Mouse (Mus musculus): ENCODE results near the gene Ttc21a.

DNA sequence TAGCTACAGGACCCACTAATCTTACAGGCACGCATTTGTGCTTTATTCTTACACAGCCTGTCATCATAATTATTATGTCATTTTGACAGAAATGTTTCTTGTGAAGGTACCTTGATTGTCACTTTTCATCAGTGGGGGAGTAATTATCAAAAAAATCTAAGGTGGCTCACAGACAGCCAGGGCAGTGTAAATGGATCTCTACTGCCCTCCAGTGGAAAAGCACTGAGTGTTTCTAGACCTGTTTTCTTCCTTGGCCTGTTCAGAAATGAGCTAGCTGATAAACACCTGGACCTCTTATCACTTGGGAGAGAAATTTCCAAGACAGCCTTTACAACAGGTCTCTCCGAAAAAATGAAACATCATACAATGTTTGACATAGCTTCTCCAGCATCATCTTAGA is 46.7 kb upstream of the Ttc21a start:
- TF ChIP-seq HCFC1 (IDR thresholded peaks at IDR 0.05; ENCODE audit: low read depth, low read length) (no peak), POLR2A (IDR thresholded peaks at IDR 0.05; ENCODE audit: low read depth, low read length) (no peak), CHD1 (IDR thresholded peaks at IDR 0.05; ENCODE audit: low read depth, low read length) (no peak), CTCF (conservative IDR thresholded peaks at IDR 0.05 in 1 of 2, IDR thresholded peaks at IDR 0.05 in 1 of 2; ENCODE audit: low read depth in 2 of 2, low read length in 2 of 2) (peak; percentile 57 to 88), RAD21 (IDR thresholded peaks at IDR 0.05; ENCODE audit: low read depth, low read length) (peak; percentile 97), EP300 (IDR thresholded peaks at IDR 0.05; ENCODE audit: low read length) (no peak), NRF1 (IDR thresholded peaks at IDR 0.05; ENCODE audit: low read depth, low read length) (no peak), POLR2AphosphoS2 (IDR thresholded peaks at IDR 0.05; ENCODE audit: low read depth, low read length) (no peak), ELF1 (IDR thresholded peaks at IDR 0.05; ENCODE audit: low read depth, low read length) (no peak), SMC3 (IDR thresholded peaks at IDR 0.05; ENCODE audit: low read depth, low read length) (peak; percentile 83), MAFK (IDR thresholded peaks at IDR 0.05; ENCODE audit: insufficient replicate concordance, low read length) (no peak), SIN3A (IDR thresholded peaks at IDR 0.05; ENCODE audit: low read length) (no peak), USF1 (IDR thresholded peaks at IDR 0.05; ENCODE audit: low read depth, low read length) (no peak), KAT2A (IDR thresholded peaks at IDR 0.05; ENCODE audit: insufficient replicate concordance, low read length) (no peak)
